In the genomic region with DNA sequence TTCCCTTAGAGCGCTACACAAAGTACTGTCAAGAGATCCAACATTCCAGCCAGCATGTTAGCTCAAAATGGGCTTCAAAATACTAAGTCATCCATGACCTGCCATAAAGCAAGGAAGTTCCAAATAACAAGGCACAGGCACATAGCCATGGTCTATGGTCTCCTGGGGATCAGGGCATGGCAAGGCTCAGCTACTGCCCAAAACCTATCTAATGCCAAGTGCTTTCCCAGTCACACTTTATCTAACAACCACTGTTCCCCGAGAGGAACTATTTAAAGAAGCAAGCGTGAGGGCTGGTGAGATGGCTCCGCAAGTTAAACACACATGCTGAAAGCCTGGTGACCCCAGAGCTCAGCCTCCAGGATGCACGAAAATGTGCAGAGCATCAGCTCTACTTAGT, we compare ENCODE assay signal across 30 mouse cellular contexts. TPM values are rescaled to one million over a fixed set of nuclear protein-coding genes. Genes with fewer than 3 reads are reported as not detected.
DNase-seq lines count a peak whose midpoint lies in the region; ATAC-seq and TF ChIP-seq lines count a peak whose summit lies in the region.
"Had no signal": no experiment of that assay in that cellular context is flagged by ENCODE, and none has a peak within 500 bp of the region (broad histone marks: within the 10 kb centered on the region; RNA-seq: fewer than 3 reads in every experiment).

No protein-coding gene starts in this region.

- H3K27ac ChIP-seq in heart, embryonic 12.5 days (ENCODE audit: poor library complexity, severe bottlenecking), result peak overlapping the region; percentile 40; the same call in 1 of the 2 replicates
- H3K27ac ChIP-seq in heart, postnatal 0 days (ENCODE audit: low read depth), result peak overlapping the region; percentile 14
- H3K27ac ChIP-seq in kidney, adult 2 months (ENCODE audit: insufficient read depth, low read depth, low read length), result no peak overlapping the region
- H3K27ac ChIP-seq: embryonic facial prominence, embryonic 13.5 days; forebrain, embryonic 10.5 days; forebrain, embryonic 15.5 days; hindbrain, embryonic 12.5 days; hindbrain, postnatal 0 days; intestine, embryonic 15.5 days; liver, embryonic 14.5 days; macrophage; midbrain, embryonic 15.5 days; neural tube, embryonic 15.5 days had no signal

- no peak overlapping the region for H3K4me3 ChIP-seq in heart, embryonic 12.5 days
- no peak overlapping the region for H3K4me3 ChIP-seq in heart, postnatal 0 days (ENCODE audit: low read depth, low read length)
- no peak overlapping the region for H3K4me3 ChIP-seq in kidney, adult 2 months (ENCODE audit: insufficient read depth, low read depth, low read length)
- H3K4me3 ChIP-seq: embryonic facial prominence, embryonic 13.5 days; forebrain, embryonic 10.5 days; forebrain, embryonic 15.5 days; hindbrain, embryonic 12.5 days; intestine, embryonic 15.5 days; midbrain, embryonic 15.5 days; neural tube, embryonic 15.5 days had no signal

- no peak overlapping the region for H3K4me2 ChIP-seq in heart, embryonic 12.5 days
- H3K4me2 ChIP-seq in heart, postnatal 0 days (ENCODE audit: low read depth, low read length), result no peak overlapping the region
- H3K4me2 ChIP-seq: embryonic facial prominence, embryonic 13.5 days; forebrain, embryonic 15.5 days; hindbrain, embryonic 12.5 days; intestine, embryonic 15.5 days; midbrain, embryonic 15.5 days; neural tube, embryonic 15.5 days had no signal

- DNase-seq in adrenal gland, postnatal 25 days, result peak; percentile 15
- no peak for DNase-seq in adrenal gland, postnatal 36 days
- DNase-seq in adipocyte (ENCODE audit: low spot score), result peak; percentile 56
- peak; percentile 41 for DNase-seq in heart, postnatal 0 days (ENCODE audit: low spot score)
- no peak for DNase-seq in kidney, adult 2 months
- no peak for DNase-seq in kidney, postnatal 36 days
- no peak for DNase-seq in kidney, adult 18-20 months
- DNase-seq: cerebellum, adult 18-20 months; cerebellum, postnatal 10 days; kidney, adult 9 months; kidney, postnatal 10 days; layer of hippocampus, adult 9-11 months; liver; lung, adult 2 months; lung, postnatal 10 days; retina, postnatal 1 day; right cerebral cortex, postnatal 14 days; spleen, adult 18-20 months; thymus, postnatal 14 days had no signal

- TF ChIP-seq EP300 in heart, postnatal 0 days (IDR thresholded peaks at IDR 0.05; ENCODE audit: low read depth), result no peak

- H3K4me1 ChIP-seq in heart, embryonic 12.5 days (replicated peaks), result peaks cover 24% of the 10 kb centered on the region
- H3K4me1 ChIP-seq in heart, postnatal 0 days (ENCODE audit: control insufficient read depth, insufficient read depth), result peaks cover 12% of the 10 kb centered on the region
- H3K4me1 ChIP-seq in kidney, adult 2 months (ENCODE audit: control insufficient read depth, insufficient read depth, low read length), result no peaks in the 10 kb centered on the region
- H3K4me1 ChIP-seq: embryonic facial prominence, embryonic 13.5 days; forebrain, embryonic 10.5 days; forebrain, embryonic 15.5 days; hindbrain, embryonic 12.5 days; intestine, embryonic 15.5 days; midbrain, embryonic 15.5 days had no signal

- TF ChIP-seq POLR2A in kidney, adult 2 months (IDR thresholded peaks at IDR 0.05; ENCODE audit: low read depth, low read length), result no peak

- no peaks in the 10 kb centered on the region for H3K27me3 ChIP-seq in heart, embryonic 12.5 days (replicated peaks)
- no peaks in the 10 kb centered on the region for H3K27me3 ChIP-seq in heart, postnatal 0 days (ENCODE audit: control insufficient read depth, insufficient read depth, low read length)
- no peaks in the 10 kb centered on the region for H3K27me3 ChIP-seq in kidney, adult 2 months (replicated peaks; ENCODE audit: control insufficient read depth, insufficient read depth, low read length)
- H3K27me3 ChIP-seq: embryonic facial prominence, embryonic 13.5 days; forebrain, embryonic 15.5 days; hindbrain, embryonic 12.5 days; intestine, embryonic 15.5 days; midbrain, embryonic 15.5 days; neural tube, embryonic 15.5 days had no signal

- no peak for TF ChIP-seq CTCF in heart, postnatal 0 days (IDR thresholded peaks at IDR 0.05; ENCODE audit: low read depth)
- TF ChIP-seq CTCF in kidney, adult 2 months (conservative IDR thresholded peaks at IDR 0.05; ENCODE audit: insufficient read depth, insufficient read length, low read depth, low read length), result no peak

- 51% methylated on average over 5 of the region's 5 CpGs for WGBS in heart, embryonic 12.5 days
- WGBS in heart, postnatal 0 days, result 33% methylated on average over 5 of the region's 5 CpGs
- 84% methylated on average over 5 of the region's 5 CpGs for WGBS in kidney, adult 2 months

- H3K9ac ChIP-seq in heart, embryonic 12.5 days, result no peak overlapping the region
- H3K9ac ChIP-seq in heart, postnatal 0 days (replicated peaks; ENCODE audit: low read depth, low read length), result no peak overlapping the region
- H3K9ac ChIP-seq: embryonic facial prominence, embryonic 13.5 days; forebrain, embryonic 15.5 days; hindbrain, embryonic 12.5 days; intestine, embryonic 15.5 days; liver, embryonic 14.5 days; midbrain, embryonic 15.5 days; neural tube, embryonic 15.5 days had no signal

- peaks cover 70% of the 10 kb centered on the region for H3K36me3 ChIP-seq in heart, embryonic 12.5 days
- peaks cover 78% of the 10 kb centered on the region for H3K36me3 ChIP-seq in heart, postnatal 0 days (replicated peaks; ENCODE audit: control insufficient read depth, insufficient read depth, low read length)
- H3K36me3 ChIP-seq in kidney, adult 2 months (ENCODE audit: control insufficient read depth, insufficient read depth, low read length), result peaks cover 19% of the 10 kb centered on the region

- no peaks in the 10 kb centered on the region for H3K9me3 ChIP-seq in heart, embryonic 12.5 days (replicated peaks)
- H3K9me3 ChIP-seq in heart, postnatal 0 days (replicated peaks; ENCODE audit: control insufficient read depth, low read length), result no peaks in the 10 kb centered on the region
- H3K9me3 ChIP-seq: embryonic facial prominence, embryonic 13.5 days; forebrain, embryonic 10.5 days; forebrain, embryonic 15.5 days; hindbrain, embryonic 12.5 days; intestine, embryonic 15.5 days; midbrain, embryonic 15.5 days; neural tube, embryonic 15.5 days had no signal

- ATAC-seq in heart, embryonic 12.5 days (ENCODE audit: insufficient number of reproducible peaks, low FRiP score), result no peak
- peak; percentile 68; the same call in 1 of the 2 replicates for ATAC-seq in heart, postnatal 0 days (ENCODE audit: insufficient read depth, low read depth)
- ATAC-seq: forebrain, embryonic 15.5 days; hindbrain, postnatal 0 days; intestine, embryonic 15.5 days; midbrain, embryonic 15.5 days had no signal

RNA-seq across cellular contexts. Expression of a gene that starts 26.9 kb away (rescaled TPM):
- 179 and 185 TPM in 2 replicates for total RNA-seq in adrenal gland, postnatal 25 days (2021)
- 100 to 1,000 TPM; 172 to 250 TPM for total RNA-seq in adrenal gland, postnatal 36 days (2021)
- 82.4 and 84.2 TPM in 2 replicates for polyA plus RNA-seq in heart, embryonic 12.5 days (2016; fragmentation: Nextera tagmentation; extraction: Ambion mirVana)
- total RNA-seq in heart, postnatal 0 days (2014; rRNA removed; ENCODE audit: low replicate concordance), result 54.0 and 64.3 TPM in 2 replicates
- 59.0 and 75.6 TPM in 2 replicates for polyA plus RNA-seq in heart, postnatal 0 days (2015; fragmentation: Nextera tagmentation; extraction: Ambion mirVana)
- 21.1 and 24.8 TPM in 2 replicates for polyA plus RNA-seq in kidney, adult 2 months (2012; rRNA removed)

RNA-seq across cellular contexts. Expression of a gene that starts 51.2 kb away (rescaled TPM):
- 12.7 and 14.2 TPM in 2 replicates for total RNA-seq in adrenal gland, postnatal 25 days (2021)
- total RNA-seq in adrenal gland, postnatal 36 days (2021), result 10 to 100 TPM; 11.0 to 13.3 TPM
- polyA plus RNA-seq in heart, embryonic 12.5 days (2016; fragmentation: Nextera tagmentation; extraction: Ambion mirVana), result 14.0 and 16.5 TPM in 2 replicates
- 1.2 TPM in 1 of 2 replicates, not detected in the other for total RNA-seq in heart, postnatal 0 days (2014; rRNA removed; ENCODE audit: low replicate concordance)
- polyA plus RNA-seq in heart, postnatal 0 days (2015; fragmentation: Nextera tagmentation; extraction: Ambion mirVana), result 15.3 and 15.4 TPM in 2 replicates
- 4.9 and 5.0 TPM in 2 replicates for polyA plus RNA-seq in kidney, adult 2 months (2012; rRNA removed)

Comparison
In these comparisons a context has a peak if more than half of its experiments do, and no peak if none do; other contexts are left out.
1. DNase-seq: peak in adrenal gland, postnatal 25 days (single experiment), adipocyte (single experiment) and heart, postnatal 0 days (single experiment); none in adrenal gland, postnatal 36 days (0 of 2), kidney, adult 2 months (single experiment), kidney, postnatal 36 days (0 of 2) and kidney, adult 18-20 months (single experiment).